Mouse (Mus musculus) neural tube, embryonic 14.5 days (tissue): Measurements from ENCODE around the gene Hist1h2af. TPM values are rescaled to one million over a fixed set of nuclear protein-coding genes. Genes with fewer than 3 reads are reported as not detected.

ENCODE experiments used
- microRNA-seq: library from miRNA; unstranded; fragments of <30 nt; microRNA quantifications from one replicate; pipeline ENCODE4, GENCODE M21; 2016
- polyA plus RNA-seq: library from polyadenylated mRNA; unstranded; fragments of >200 nt; fragmentation: Nextera tagmentation; extraction: Ambion mirVana; gene quantifications from 2 replicates; pipeline ENCODE4 v1.2.1, GENCODE M21; 2014

Hist1h2af gene
- polyA plus RNA-seq, 1 experiment from 2014 or later: not detected

Small RNAs within 50 kb of the gene (microRNA-seq; reads per million reads assigned to microRNA genes)
- gene Gm44297: not detected
- gene Gm44359: not detected
- not detected for gene Gm44394
- not detected for gene n-TStga1

Other genes with a start within 250 kb of the Hist1h2af start
- gene Zfp322a, start 164.7 kb upstream of the Hist1h2af start, polyA plus RNA-seq: 51.9 and 59.8 TPM in 2 replicates
- 8.8 and 9.5 TPM in 2 replicates for gene Abt1, start 110.0 kb upstream of the Hist1h2af start, polyA plus RNA-seq
- 0.17 TPM in 1 of 2 replicates, not detected in the other for gene Btn1a1, start 68.0 kb upstream of the Hist1h2af start, polyA plus RNA-seq
- gene Btn2a2, start 45.0 kb upstream of the Hist1h2af start, polyA plus RNA-seq: not detected in 2 replicates
- gene Hist1h4h, start 2.9 kb upstream of the Hist1h2af start, polyA plus RNA-seq: 1.7 and 2.1 TPM in 2 replicates
- gene Hist1h3g, start 1.5 kb downstream of the Hist1h2af start, polyA plus RNA-seq: 0.72 TPM in 1 of 2 replicates, not detected in the other
- 0.33 TPM in 1 of 2 replicates, not detected in the other for gene Hist1h2bh, start 9.5 kb downstream of the Hist1h2af start, polyA plus RNA-seq
- 0.52 TPM in 1 of 2 replicates, not detected in the other for gene Hist1h3f, start 10.1 kb downstream of the Hist1h2af start, polyA plus RNA-seq
- not detected in 2 replicates for gene Hist1h4f, start 17.7 kb downstream of the Hist1h2af start, polyA plus RNA-seq
- gene Hist1h1d, start 19.4 kb downstream of the Hist1h2af start, polyA plus RNA-seq: 0.07 and 0.13 TPM in 2 replicates
- 1.9 and 2.4 TPM in 2 replicates for gene Hist1h3e, start 28.5 kb downstream of the Hist1h2af start, polyA plus RNA-seq
- 11.7 and 12.9 TPM in 2 replicates for gene Hist1h2ae, start 37.3 kb downstream of the Hist1h2af start, polyA plus RNA-seq
- gene Hist1h2bg, start 37.5 kb downstream of the Hist1h2af start, polyA plus RNA-seq: 0.75 and 1.1 TPM in 2 replicates
- gene Hist1h2bf, start 40.3 kb downstream of the Hist1h2af start, polyA plus RNA-seq: 0.94 TPM in 1 of 2 replicates, not detected in the other
- 1.1 TPM in 1 of 2 replicates, not detected in the other for gene Hist1h2ad, start 40.5 kb downstream of the Hist1h2af start, polyA plus RNA-seq
- gene Hist1h3d, start 41.9 kb downstream of the Hist1h2af start, polyA plus RNA-seq: 0.50 and 1.1 TPM in 2 replicates
- 23.6 and 25.2 TPM in 2 replicates for gene Hist1h4d, start 47.7 kb downstream of the Hist1h2af start, polyA plus RNA-seq
- 1.1 and 1.3 TPM in 2 replicates for gene Hist1h2be, start 87.2 kb downstream of the Hist1h2af start, polyA plus RNA-seq
- gene Hist1h1e, start 88.7 kb downstream of the Hist1h2af start, polyA plus RNA-seq: 3.3 and 4.3 TPM in 2 replicates
- gene Hist1h2ac, start 150.0 kb downstream of the Hist1h2af start, polyA plus RNA-seq: 0.17 and 0.41 TPM in 2 replicates
- gene Hist1h2bc, start 150.3 kb downstream of the Hist1h2af start, polyA plus RNA-seq: 11.6 and 20.8 TPM in 2 replicates
- gene Hist1h1t, start 161.9 kb downstream of the Hist1h2af start, polyA plus RNA-seq: not detected in 2 replicates
- 2.1 and 3.5 TPM in 2 replicates for gene Hist1h4c, start 164.5 kb downstream of the Hist1h2af start, polyA plus RNA-seq
- 2.4 and 4.7 TPM in 2 replicates for gene Hfe, start 176.9 kb downstream of the Hist1h2af start, polyA plus RNA-seq
- 5.3 and 8.4 TPM in 2 replicates for gene Hist1h1c, start 204.9 kb downstream of the Hist1h2af start, polyA plus RNA-seq
- gene Hist1h3c, start 211.7 kb downstream of the Hist1h2af start, polyA plus RNA-seq: not detected in 2 replicates
- not detected in 2 replicates for gene Hist1h2bb, start 212.8 kb downstream of the Hist1h2af start, polyA plus RNA-seq
- gene Hist1h2ab, start 217.2 kb downstream of the Hist1h2af start, polyA plus RNA-seq: 3.5 and 4.0 TPM in 2 replicates
- 0.51 and 1.3 TPM in 2 replicates for gene Hist1h3b, start 218.4 kb downstream of the Hist1h2af start, polyA plus RNA-seq
- gene Hist1h4b, start 223.1 kb downstream of the Hist1h2af start, polyA plus RNA-seq: 1.8 TPM in 1 of 2 replicates, not detected in the other
- not detected in 2 replicates for gene Hist1h4a, start 227.3 kb downstream of the Hist1h2af start, polyA plus RNA-seq
- 0.75 and 1.2 TPM in 2 replicates for gene Hist1h3a, start 228.5 kb downstream of the Hist1h2af start, polyA plus RNA-seq
- not detected in 2 replicates for gene Hist1h1a, start 229.8 kb downstream of the Hist1h2af start, polyA plus RNA-seq
- gene Trim38, start 236.0 kb downstream of the Hist1h2af start, polyA plus RNA-seq: not detected in 2 replicates